Mouse (Mus musculus) embryonic fibroblast, embryonic 13.5 days (primary cell): Measurements from ENCODE around the gene 0610010K14Rik.

Experiments
- CTCF ChIP-seq: IDR thresholded peaks from 2 replicates; pipeline ENCODE4 v1.5.1; 2011; ENCODE audit warnings: mild to moderate bottlenecking, control low read depth, low read length, moderate library complexity, borderline replicate concordance; ENCODE audit not compliant: insufficient read depth
- POLR2A ChIP-seq: IDR thresholded peaks from 2 replicates; pipeline ENCODE4 v1.6.1; 2011; ENCODE audit warnings: low read depth, mild to moderate bottlenecking, control low read depth, low read length, moderate library complexity

GRCm38 (mm10) chr11:70192157-70192556 is 45.6 kb downstream of the 0610010K14Rik start:
- TF ChIP-seq POLR2A: no peak
- no peak for TF ChIP-seq CTCF
